Mouse (Mus musculus) bone marrow, adult 2 months (tissue): ENCODE measurements around the gene Gm3415. TPM values are rescaled to one million over a fixed set of nuclear protein-coding genes. Genes with fewer than 3 reads are reported as not detected.
"Not testable (repeated sequence)": the region's sequence is repeated elsewhere in the genome, so short reads cannot be mapped to it uniquely, and the experiment has no call there.

Experiments used
- H3K27ac ChIP-seq: fragments of 200-500 bp; 2 replicates; pipeline ENCODE4 v1.5.1; 2012; ENCODE audit warnings: low read depth, mild to moderate bottlenecking, control low read depth, inconsistent platforms, low read length; ENCODE audit not compliant: control insufficient read depth, poor library complexity, insufficient read depth
- H3K4me1 ChIP-seq: fragments of 200-500 bp; 2 replicates; pipeline ENCODE4 v1.6.1; 2011; ENCODE audit warnings: low read length; ENCODE audit not compliant: control insufficient read depth, insufficient read depth
- H3K4me3 ChIP-seq: fragments of 200-500 bp; replicated peaks from 2 replicates; pipeline ENCODE3; 2011; ENCODE audit warnings: mild to moderate bottlenecking, low read depth, low read length, control low read depth; ENCODE audit not compliant: control insufficient read depth
- CTCF ChIP-seq: fragments of 200-500 bp; IDR thresholded peaks from 2 replicates; pipeline ENCODE4 v1.5.1; 2011; ENCODE audit warnings: low read length, control low read depth; ENCODE audit not compliant: control insufficient read depth, insufficient read depth
- POLR2A ChIP-seq: fragments of 200-500 bp; IDR thresholded peaks from 2 replicates; pipeline ENCODE4 v1.6.1; 2011; ENCODE audit warnings: low read depth, mild to moderate bottlenecking, control low read depth, low read length, borderline replicate concordance; ENCODE audit not compliant: control insufficient read depth
- WGBS: fragments of 180-500 bp; shearing (Covaris S2); methylation state at CpG from one replicate; pipeline ENCODE4 v1.1.7; 2018; 5-methylcytosine and 5-hydroxymethylcytosine counted together
- polyA plus RNA-seq: library from polyadenylated mRNA; stranded (reverse); fragments of >200 nt; gene quantifications from 2 replicates; pipeline ENCODE4 v1.2.4, GENCODE M21; 2011; ENCODE audit warnings: low replicate concordance; ENCODE audit not compliant: missing spikeins, insufficient read depth, insufficient read length

Gene Gm3415
- not detected in 2 replicates for polyA plus RNA-seq

DNA sequence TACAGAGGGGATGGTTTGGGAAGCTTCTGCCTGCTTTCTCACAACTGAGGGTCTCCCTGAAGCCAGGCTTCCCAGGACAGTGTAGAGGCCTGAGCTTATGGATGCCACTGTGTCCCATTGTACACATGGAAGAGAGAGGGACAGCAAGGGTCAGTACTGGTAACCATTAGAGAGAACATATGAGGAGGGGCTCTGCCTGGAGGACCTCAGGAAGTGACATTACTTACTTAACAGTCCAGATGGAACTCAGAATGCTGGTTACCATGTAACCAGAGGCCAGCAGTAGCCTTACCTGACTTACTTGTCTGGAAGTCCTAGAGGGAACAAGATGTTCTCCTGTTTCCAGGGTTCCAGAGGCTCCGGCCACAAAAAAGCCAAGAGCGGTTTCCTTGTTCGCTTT, at the start of gene Gm3415:
TSS of gene Gm3415 (plus strand) at position 301 of the 400 bp plus-strand sequence.
- not testable (repeated sequence) for H3K4me1 ChIP-seq, H3K4me3 ChIP-seq
- no CpG with 5 or more reads among the region's 3 CpGs for WGBS

DNA sequence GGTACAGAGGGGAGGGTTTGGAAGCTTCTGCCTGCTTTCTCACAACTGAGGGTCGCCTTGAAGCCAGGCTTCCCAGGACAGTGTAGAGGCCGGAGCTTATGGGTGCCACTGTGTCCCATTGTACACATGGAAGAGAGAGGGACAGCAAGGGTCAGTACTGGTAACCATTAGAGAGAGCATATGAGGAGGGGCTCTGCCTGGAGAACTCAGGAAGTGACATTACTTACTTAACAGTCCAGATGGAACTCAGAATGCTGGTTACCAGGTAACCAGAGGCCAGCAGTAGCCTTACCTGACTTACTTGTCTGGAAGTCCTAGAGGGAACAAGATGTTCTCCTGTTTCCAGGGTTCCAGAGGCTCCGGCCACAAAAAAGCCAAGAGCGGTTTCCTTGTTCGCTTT, 42.1 kb upstream of the Gm3415 start, which contains the start of gene Gm3402:
TSS of gene Gm3402 (plus strand) at position 301 of the 400 bp plus-strand sequence.
- H3K4me3 ChIP-seq: not testable (repeated sequence)
- 60% methylated on average over 1 of the region's 5 CpGs for WGBS

More for the DNA sequence above, at the start of gene Gm3415:
- H3K27ac ChIP-seq: not testable (repeated sequence)

DNA sequence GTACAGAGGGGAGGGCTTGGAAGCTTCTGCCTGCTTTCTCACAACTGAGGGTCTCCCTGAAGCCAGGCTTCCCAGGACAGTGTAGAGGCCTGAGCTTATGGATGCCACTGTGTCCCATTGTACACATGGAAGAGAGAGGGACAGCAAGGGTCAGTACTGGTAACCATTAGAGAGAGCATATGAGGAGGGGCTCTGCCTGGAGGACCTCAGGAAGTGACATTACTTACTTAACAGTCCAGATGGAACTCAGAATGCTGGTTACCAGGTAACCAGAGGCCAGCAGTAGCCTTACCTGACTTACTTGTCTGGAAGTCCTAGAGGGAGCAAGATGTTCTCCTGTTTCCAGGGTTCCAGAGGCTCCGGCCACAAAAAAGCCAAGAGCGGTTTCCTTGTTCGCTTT, 30.4 kb upstream of the Gm3415 start, which contains the start of gene Gm3404:
TSS of gene Gm3404 (plus strand) at position 301 of the 400 bp plus-strand sequence.
- not testable (repeated sequence) for H3K27ac ChIP-seq, H3K4me3 ChIP-seq, H3K4me1 ChIP-seq
- 94% methylated on average over 2 of the region's 3 CpGs for WGBS

More for the DNA sequence above, 42.1 kb upstream of the Gm3415 start, which contains the start of gene Gm3402:
- H3K27ac ChIP-seq, H3K4me1 ChIP-seq: not testable (repeated sequence)

DNA sequence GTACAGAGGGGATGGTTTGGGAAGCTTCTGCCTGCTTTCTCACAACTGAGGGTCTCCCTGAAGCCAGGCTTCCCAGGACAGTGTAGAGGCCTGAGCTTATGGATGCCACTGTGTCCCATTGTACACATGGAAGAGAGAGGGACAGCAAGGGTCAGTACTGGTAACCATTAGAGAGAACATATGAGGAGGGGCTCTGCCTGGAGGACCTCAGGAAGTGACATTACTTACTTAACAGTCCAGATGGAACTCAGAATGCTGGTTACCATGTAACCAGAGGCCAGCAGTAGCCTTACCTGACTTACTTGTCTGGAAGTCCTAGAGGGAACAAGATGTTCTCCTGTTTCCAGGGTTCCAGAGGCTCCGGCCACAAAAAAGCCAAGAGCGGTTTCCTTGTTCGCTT, 18.6 kb upstream of the Gm3415 start, which contains the start of gene Gm3409:
TSS of gene Gm3409 (plus strand) at position 301 of the 400 bp plus-strand sequence.
- WGBS: 88% methylated on average over 3 of the region's 3 CpGs
- not testable (repeated sequence) for H3K4me3 ChIP-seq, H3K27ac ChIP-seq, H3K4me1 ChIP-seq

DNA sequence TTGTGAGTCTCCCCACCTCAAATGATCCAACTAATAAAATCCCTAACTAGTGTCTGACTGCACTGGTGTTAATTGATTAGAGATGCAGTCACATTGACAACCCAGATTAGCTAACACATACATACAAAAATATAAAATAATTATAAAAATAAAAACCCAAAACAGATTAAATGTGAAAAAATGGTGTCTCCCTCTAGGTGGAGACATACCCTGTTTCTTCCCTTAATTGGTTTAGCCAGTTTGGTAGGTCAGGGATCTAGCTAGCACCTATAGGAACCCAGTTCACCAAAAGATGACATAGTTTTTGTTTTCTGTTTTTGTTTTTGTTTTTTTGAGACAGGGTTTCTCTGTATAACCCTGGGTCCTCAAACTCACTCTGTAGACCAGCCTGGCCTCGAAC, 8.3 kb downstream of the Gm3415 start:
- Histone ChIP-seq H3K27ac (no peak overlapping the region), H3K4me1 (no peaks in the 10 kb centered on the region), H3K4me3 (no peak overlapping the region)
- WGBS: 61% methylated on average over 1 of the region's 1 CpGs
- TF ChIP-seq POLR2A (no peak), CTCF (no peak)

DNA sequence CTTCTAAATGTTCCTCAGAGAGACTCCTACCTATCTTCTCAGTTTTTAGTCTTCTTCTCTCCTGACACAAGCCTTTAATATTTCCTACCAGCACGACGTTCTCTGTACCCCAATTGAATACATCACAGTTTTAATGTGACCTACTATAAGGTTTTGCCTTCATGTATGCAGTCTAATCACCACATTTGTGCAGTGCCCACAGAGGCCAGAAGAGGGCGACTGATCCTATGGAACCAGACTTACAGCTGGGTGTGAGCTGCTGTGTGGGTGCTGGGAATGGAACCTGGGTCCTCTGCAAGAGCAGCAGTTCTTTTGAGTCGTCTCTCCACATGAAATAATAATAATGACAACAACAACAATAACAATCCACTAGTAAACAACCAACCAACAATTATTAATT, 11.1 kb downstream of the Gm3415 start:
- TF ChIP-seq CTCF (peak; percentile 42; the same call in 1 of the 2 replicates), POLR2A (no peak)
- 58% methylated on average over 4 of the region's 4 CpGs for WGBS
- no peak overlapping the region for H3K27ac ChIP-seq
- no peak overlapping the region for H3K4me3 ChIP-seq
- H3K4me1 ChIP-seq: no peaks in the 10 kb centered on the region

DNA sequence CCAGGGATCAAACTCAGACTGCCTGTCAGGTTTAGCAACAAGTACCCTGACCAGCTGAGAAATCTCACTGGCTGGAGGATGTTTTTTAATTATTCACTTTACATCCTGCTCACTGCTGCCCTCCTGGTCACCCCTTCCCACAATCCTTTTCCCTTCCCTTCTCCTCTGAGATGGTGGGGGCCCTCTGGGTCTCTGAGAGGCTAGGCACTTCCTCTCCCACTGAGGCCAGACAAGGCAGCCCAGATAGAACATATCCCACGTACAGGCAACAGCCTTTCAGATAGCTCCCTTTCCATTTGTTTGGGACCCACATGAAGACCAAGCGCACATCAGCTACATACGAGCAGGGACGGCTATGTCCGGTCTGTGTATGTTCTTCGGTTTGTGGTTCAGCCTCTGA, 14.2 kb downstream of the Gm3415 start:
- not testable (repeated sequence) for H3K27ac ChIP-seq, H3K4me1 ChIP-seq, H3K4me3 ChIP-seq
- 68% methylated on average over 6 of the region's 6 CpGs for WGBS

DNA sequence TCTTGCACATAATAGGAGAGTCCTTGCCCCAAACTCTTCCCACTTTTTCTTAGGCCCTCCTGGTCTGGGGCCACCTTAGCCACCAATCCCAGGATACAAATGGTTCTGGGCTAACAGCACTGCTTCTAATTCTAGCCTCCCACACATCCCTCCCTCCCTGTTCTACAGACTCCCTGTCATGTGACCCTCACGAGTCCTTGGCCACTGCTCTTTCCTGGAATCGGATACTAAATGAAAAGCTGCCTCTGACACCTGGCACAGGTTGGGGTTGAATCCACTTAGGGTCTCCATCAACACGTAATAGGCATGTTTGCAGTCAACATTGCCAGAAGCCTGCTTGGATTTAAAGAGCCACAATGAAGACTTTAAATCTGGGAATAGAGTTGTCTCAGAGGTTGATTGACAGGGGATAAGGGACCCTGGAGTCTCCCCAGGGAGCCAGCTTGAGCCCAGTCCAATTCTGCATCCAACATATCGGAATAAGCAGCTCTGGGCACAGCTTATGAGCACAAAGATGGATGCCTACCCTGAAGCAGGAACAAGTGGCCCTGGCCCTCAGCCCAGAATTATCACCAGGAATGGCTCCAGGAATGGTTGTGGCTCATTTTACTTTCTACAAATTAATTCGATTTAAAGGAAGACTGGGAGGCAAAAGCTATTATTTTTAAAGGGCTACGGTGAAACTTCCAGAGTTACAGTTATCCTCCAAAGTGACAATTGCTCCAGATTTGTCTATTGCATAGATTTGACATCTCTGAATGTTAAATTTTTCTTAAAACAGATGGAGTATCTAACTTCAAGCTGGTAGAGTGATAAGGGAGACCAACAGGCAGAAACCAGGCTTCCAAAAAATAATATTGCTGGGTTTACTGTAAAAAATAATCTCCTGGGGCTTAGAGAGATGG, 16.1 kb downstream of the Gm3415 start:
- H3K27ac ChIP-seq, H3K4me1 ChIP-seq, H3K4me3 ChIP-seq: not testable (repeated sequence)
- 73% methylated on average over 6 of the region's 6 CpGs for WGBS

DNA sequence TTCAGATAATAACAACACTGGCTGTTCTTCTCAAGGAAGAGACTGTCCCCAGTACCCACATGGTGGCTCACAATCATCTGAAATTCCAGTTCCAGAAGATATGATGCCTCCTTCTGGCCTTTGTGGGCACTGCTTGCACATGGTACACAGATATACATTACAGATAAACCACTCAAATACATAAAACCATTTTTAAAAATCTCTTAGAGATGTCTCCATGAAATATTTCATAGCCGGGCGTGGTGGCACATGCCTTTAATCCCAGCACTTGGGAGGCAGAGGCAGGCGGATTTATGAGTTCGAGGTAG, 16.8 kb downstream of the Gm3415 start:
- H3K4me3 ChIP-seq, H3K27ac ChIP-seq, H3K4me1 ChIP-seq: not testable (repeated sequence)
- 91% methylated on average over 4 of the region's 4 CpGs for WGBS
